8 mouse cellular contexts compared by ENCODE assay signal in genomic region chr2:157426171-157426570, GRCm38 (mm10). TPM values are rescaled to one million over a fixed set of nuclear protein-coding genes. Genes with fewer than 3 reads are reported as not detected.
DNase-seq lines count a peak whose midpoint lies in the region; ATAC-seq and TF ChIP-seq lines count a peak whose summit lies in the region.

No protein-coding gene starts in this region.

- no peak for ATAC-seq in forebrain, embryonic 13.5 days
- no peak for ATAC-seq in kidney, embryonic 15.5 days (replicated peaks; ENCODE audit: low FRiP score)
- ATAC-seq in stomach, embryonic 14.5 days (ENCODE audit: insufficient number of reproducible peaks, insufficient read depth, low FRiP score, low read depth), result no peak

- peak overlapping the region; percentile 88 for H3K4me2 ChIP-seq in forebrain, embryonic 13.5 days
- peak overlapping the region; percentile 87; the same call in 1 of the 2 replicates for H3K4me2 ChIP-seq in kidney, embryonic 15.5 days
- peak overlapping the region; percentile 84 for H3K4me2 ChIP-seq in stomach, embryonic 14.5 days (replicated peaks; ENCODE audit: low read depth, low read length)

- 0 out of 2 replicates have a peak, but pooled peaks have one; percentile 17 for TF ChIP-seq POLR2A in lung, adult 2 months (IDR thresholded peaks at IDR 0.05; ENCODE audit: borderline replicate concordance, extremely low read depth, low read depth, low read length)

- no peak overlapping the region for H3K4me3 ChIP-seq in lung, adult 2 months (replicated peaks; ENCODE audit: extremely low read depth, low read depth, low read length)
- H3K4me3 ChIP-seq in forebrain, embryonic 13.5 days, result no peak overlapping the region
- H3K4me3 ChIP-seq in kidney, embryonic 15.5 days (replicated peaks), result no peak overlapping the region
- no peak overlapping the region for H3K4me3 ChIP-seq in stomach, embryonic 14.5 days (ENCODE audit: low read depth, low read length)

- 67% methylated on average over 6 of the region's 6 CpGs for WGBS in lung, adult 2 months
- 72% methylated on average over 6 of the region's 6 CpGs for WGBS in forebrain, embryonic 13.5 days
- 72% methylated on average over 6 of the region's 6 CpGs for WGBS in kidney, embryonic 15.5 days
- 72% methylated on average over 6 of the region's 6 CpGs for WGBS in stomach, embryonic 14.5 days

- no peaks in the 10 kb centered on the region for H3K27me3 ChIP-seq in forebrain, embryonic 13.5 days
- no peaks in the 10 kb centered on the region for H3K27me3 ChIP-seq in kidney, embryonic 15.5 days
- no peaks in the 10 kb centered on the region for H3K27me3 ChIP-seq in stomach, embryonic 14.5 days (ENCODE audit: control insufficient read depth, insufficient read depth, low read length)

- 0 out of 2 replicates have a peak overlapping the region, but pooled peaks have one; percentile 2 for H3K9ac ChIP-seq in forebrain, embryonic 13.5 days
- no peak overlapping the region for H3K9ac ChIP-seq in kidney, embryonic 15.5 days
- H3K9ac ChIP-seq in stomach, embryonic 14.5 days (replicated peaks; ENCODE audit: low read depth, low read length), result no peak overlapping the region

- no peaks in the 10 kb centered on the region for H3K9me3 ChIP-seq in forebrain, embryonic 13.5 days (replicated peaks)
- H3K9me3 ChIP-seq in kidney, embryonic 15.5 days (replicated peaks), result no peaks in the 10 kb centered on the region
- H3K9me3 ChIP-seq in stomach, embryonic 14.5 days (ENCODE audit: control insufficient read depth, low read depth, low read length), result no peaks in the 10 kb centered on the region

- peaks cover 26% of the 10 kb centered on the region for H3K36me3 ChIP-seq in forebrain, embryonic 13.5 days (ENCODE audit: poor library complexity, severe bottlenecking)
- H3K36me3 ChIP-seq in kidney, embryonic 15.5 days, result peaks cover 13% of the 10 kb centered on the region; the same call in 1 of the 2 replicates
- peaks cover 7% of the 10 kb centered on the region; the same call in 1 of the 2 replicates for H3K36me3 ChIP-seq in stomach, embryonic 14.5 days (ENCODE audit: control insufficient read depth, insufficient read depth, low read length)

- H3K27ac ChIP-seq in forebrain, embryonic 13.5 days, result no peak overlapping the region; the same call in none of the 2 replicates
- H3K27ac ChIP-seq in kidney, embryonic 15.5 days, result 0 out of 2 replicates have a peak overlapping the region, but pooled peaks have one; percentile 9
- H3K27ac ChIP-seq in stomach, embryonic 14.5 days (ENCODE audit: low read length), result no peak overlapping the region

- no peak for DNase-seq in lung, adult 2 months
- DNase-seq in lung, postnatal 14 days, result no peak
- DNase-seq in thymus, adult 18-20 months, result no peak
- no peak for DNase-seq in gastrocnemius, postnatal 25 days
- no peak for DNase-seq in yolk sac, embryonic 10.5 days (ENCODE audit: low spot score)

- no peak for TF ChIP-seq CTCF in lung, adult 2 months (IDR thresholded peaks at IDR 0.05; ENCODE audit: insufficient read depth, low read length)

- H3K4me1 ChIP-seq in lung, adult 2 months (ENCODE audit: control insufficient read depth, insufficient read depth, low read length), result peaks cover 17% of the 10 kb centered on the region; the same call in 1 of the 2 replicates
- H3K4me1 ChIP-seq in forebrain, embryonic 13.5 days, result peaks cover 76% of the 10 kb centered on the region
- peaks cover 81% of the 10 kb centered on the region for H3K4me1 ChIP-seq in kidney, embryonic 15.5 days
- H3K4me1 ChIP-seq in stomach, embryonic 14.5 days (ENCODE audit: control insufficient read depth, insufficient read depth, low read length), result peaks cover 47% of the 10 kb centered on the region

RNA-seq across cellular contexts. Expression of gene Src, which starts 7.9 kb away (rescaled TPM):
- polyA plus RNA-seq in lung, adult 2 months (2012; rRNA removed), result 59.8 and 62.3 TPM in 2 replicates
- polyA plus RNA-seq in forebrain, embryonic 13.5 days (2015; fragmentation: Nextera tagmentation; extraction: Ambion mirVana), result 28.9 and 35.1 TPM in 2 replicates
- 17.6 and 18.2 TPM in 2 replicates for polyA plus RNA-seq in kidney, embryonic 15.5 days (2015; fragmentation: Nextera tagmentation; extraction: Ambion mirVana)
- polyA plus RNA-seq in stomach, embryonic 14.5 days (2014; fragmentation: Nextera tagmentation; extraction: Ambion mirVana), result 17.1 and 17.2 TPM in 2 replicates
- 1 to 10 TPM; 3.1 to 3.6 TPM for total RNA-seq in gastrocnemius, postnatal 25 days (2021)

RNA-seq across cellular contexts. Expression of gene Manbal, which starts 58.8 kb away (rescaled TPM):
- polyA plus RNA-seq in lung, adult 2 months (2012; rRNA removed), result 85.5 and 108 TPM in 2 replicates
- 89.9 and 95.2 TPM in 2 replicates for polyA plus RNA-seq in forebrain, embryonic 13.5 days (2015; fragmentation: Nextera tagmentation; extraction: Ambion mirVana)
- polyA plus RNA-seq in kidney, embryonic 15.5 days (2015; fragmentation: Nextera tagmentation; extraction: Ambion mirVana), result 71.7 and 81.2 TPM in 2 replicates
- polyA plus RNA-seq in stomach, embryonic 14.5 days (2014; fragmentation: Nextera tagmentation; extraction: Ambion mirVana), result 47.3 and 49.2 TPM in 2 replicates
- 10 to 100 TPM; 12.5 to 15.7 TPM for total RNA-seq in gastrocnemius, postnatal 25 days (2021)
